Mouse (Mus musculus): Measurements from ENCODE around the gene Kdelc1. TPM values are rescaled to one million over a fixed set of nuclear protein-coding genes. Genes with fewer than 3 reads are reported as not detected.
A peak's percentile ranks its signal among the peaks of the same experiment; 100 is the strongest.

Gene Kdelc1
- total RNA-seq (2021) = 10 to 100 TPM; 21.8 to 26.3 TPM
- long read RNA-seq, experiment 1, transcript Kdelc1-202 (10 exons, 2,359 nt) = major isoform, 46 of 54 reads
- long read RNA-seq, experiment 1, partial matches to known transcripts = 3 of 54 reads
- long read RNA-seq, experiment 1, other reads (novel, unspliced or antisense) = 3 of 54 reads
- long read RNA-seq, experiment 2, transcript Kdelc1-203 (9 exons, 2,085 nt) = minor isoform, 6 of 40 reads
- long read RNA-seq, experiment 2, transcript Kdelc1-202 (10 exons, 2,359 nt) = major isoform, 30 of 40 reads
- long read RNA-seq, experiment 2, partial matches to known transcripts = 2 of 40 reads
- long read RNA-seq, experiment 2, other reads (novel, unspliced or antisense) = 2 of 40 reads

GRCm38 (mm10) chr1:44118239-44119054, at the start of gene Kdelc1, which contains the start of gene Bivm:
Gene Kdelc1 (minus strand): TSS chr1:44118808.
Gene Bivm (plus strand): TSS chr1:44118957.
- intact Hi-C loops (cut with DNase I) = loop anchor here (2.0 to 5.0 kb wide), 2 partner anchors 28 to 186 kb away; partner anchors contain the start of genes Ercc5 and Tpp2
- DNase-seq = peak; percentile 82 to 86

- intact Hi-C loops (cut with DNase I) = no loop called here
- DNase-seq = no peak
These were observed 49.3 kb upstream of the Kdelc1 start for GRCm38 (mm10) chr1:44167859-44168383.

- intact Hi-C loops (cut with DNase I) = no loop called here
These were observed 43.8 kb upstream of the Kdelc1 start for GRCm38 (mm10) chr1:44162389-44162788.

GRCm38 (mm10) chr1:44161818-44162217, 43.2 kb upstream of the Kdelc1 start:
- no peak for DNase-seq
- intact Hi-C loops (cut with DNase I) = no loop called here

More at GRCm38 (mm10) chr1:44162389-44162788, 43.8 kb upstream of the Kdelc1 start:
- no peak for DNase-seq

- DNase-seq = no peak
These were observed 39.7 kb upstream of the Kdelc1 start for GRCm38 (mm10) chr1:44158317-44158716.

GRCm38 (mm10) chr1:44155287-44155686, 36.7 kb upstream of the Kdelc1 start:
- intact Hi-C loops (cut with DNase I) = no loop called here
- DNase-seq = no peak

More at GRCm38 (mm10) chr1:44158317-44158716, 39.7 kb upstream of the Kdelc1 start:
- intact Hi-C loops (cut with DNase I) = no loop called here

GRCm38 (mm10) chr1:44148706-44149105, 30.1 kb upstream of the Kdelc1 start:
- intact Hi-C loops (cut with DNase I) = no loop called here
- no peak for DNase-seq

GRCm38 (mm10) chr1:44147563-44148381, 29.2 kb upstream of the Kdelc1 start, which contains the start of gene Ercc5:
Gene Ercc5 (plus strand): TSS chr1:44147744.
- intact Hi-C loops (cut with DNase I) = loop anchor here (2.0 kb wide), 1 partner anchor 29 kb away; the partner anchor contains the start of genes Bivm and Kdelc1
- DNase-seq = peak; percentile 79 to 85

- intact Hi-C loops (cut with DNase I) = no loop called here
- DNase-seq = no peak
These were observed 24.1 kb upstream of the Kdelc1 start for GRCm38 (mm10) chr1:44142747-44143146.

GRCm38 (mm10) chr1:44140232-44140631, 21.6 kb upstream of the Kdelc1 start:
- intact Hi-C loops (cut with DNase I) = no loop called here
- no peak for DNase-seq

GRCm38 (mm10) chr1:44129929-44130581, 11.4 kb upstream of the Kdelc1 start:
- intact Hi-C loops (cut with DNase I) = no loop called here
- DNase-seq = no peak

GRCm38 (mm10) chr1:44125590-44125989, 7.0 kb upstream of the Kdelc1 start:
- intact Hi-C loops (cut with DNase I) = no loop called here
- no peak for DNase-seq

- DNase-seq = no peak
- intact Hi-C loops (cut with DNase I) = no loop called here
These were observed 3.6 kb upstream of the Kdelc1 start for GRCm38 (mm10) chr1:44122256-44122655.

- intact Hi-C loops (cut with DNase I) = no loop called here
These were observed 1.4 kb upstream of the Kdelc1 start for GRCm38 (mm10) chr1:44120074-44120406.

GRCm38 (mm10) chr1:44119201-44120073, 829 bp upstream of the Kdelc1 start:
- intact Hi-C loops (cut with DNase I) = loop anchor here (2.0 to 5.0 kb wide), 2 partner anchors 27 to 187 kb away; partner anchors contain the start of genes Ercc5 and Tpp2
- peak; percentile 82 to 87 for DNase-seq

More at GRCm38 (mm10) chr1:44120074-44120406, 1.4 kb upstream of the Kdelc1 start:
- DNase-seq = no peak

GRCm38 (mm10) chr1:44117571-44117970, 1.0 kb downstream of the Kdelc1 start:
- intact Hi-C loops (cut with DNase I) = loop anchor here (2.0 to 5.0 kb wide), 2 partner anchors 15 to 185 kb away; partner anchors contain the start of genes Tex30 and Tpp2
- DNase-seq = no peak

- intact Hi-C loops (cut with DNase I) = loop anchor here (2.0 to 5.0 kb wide), 2 partner anchors 14 to 171 kb away; partner anchors contain the start of gene Tpp2
- no peak for DNase-seq
These were observed 15.7 kb downstream of the Kdelc1 start for GRCm38 (mm10) chr1:44102939-44103338.

GRCm38 (mm10) chr1:44102259-44102717, 16.3 kb downstream of the Kdelc1 start, which contains the start of gene Tex30:
Gene Tex30 (minus strand): TSS chr1:44102441.
- DNase-seq = peak; percentile 95 to 96
- intact Hi-C loops (cut with DNase I) = loop anchor here (2.0 to 5.0 kb wide), 2 partner anchors 15 to 170 kb away; partner anchors contain the start of gene Tpp2
